Mouse (Mus musculus): ENCODE measurements around the gene Znrf1. TPM values are rescaled to one million over a fixed set of nuclear protein-coding genes. Genes with fewer than 3 reads are reported as not detected.

Znrf1 gene
- 100 to 1,000 TPM; 133 TPM for total RNA-seq (2023)

DNA sequence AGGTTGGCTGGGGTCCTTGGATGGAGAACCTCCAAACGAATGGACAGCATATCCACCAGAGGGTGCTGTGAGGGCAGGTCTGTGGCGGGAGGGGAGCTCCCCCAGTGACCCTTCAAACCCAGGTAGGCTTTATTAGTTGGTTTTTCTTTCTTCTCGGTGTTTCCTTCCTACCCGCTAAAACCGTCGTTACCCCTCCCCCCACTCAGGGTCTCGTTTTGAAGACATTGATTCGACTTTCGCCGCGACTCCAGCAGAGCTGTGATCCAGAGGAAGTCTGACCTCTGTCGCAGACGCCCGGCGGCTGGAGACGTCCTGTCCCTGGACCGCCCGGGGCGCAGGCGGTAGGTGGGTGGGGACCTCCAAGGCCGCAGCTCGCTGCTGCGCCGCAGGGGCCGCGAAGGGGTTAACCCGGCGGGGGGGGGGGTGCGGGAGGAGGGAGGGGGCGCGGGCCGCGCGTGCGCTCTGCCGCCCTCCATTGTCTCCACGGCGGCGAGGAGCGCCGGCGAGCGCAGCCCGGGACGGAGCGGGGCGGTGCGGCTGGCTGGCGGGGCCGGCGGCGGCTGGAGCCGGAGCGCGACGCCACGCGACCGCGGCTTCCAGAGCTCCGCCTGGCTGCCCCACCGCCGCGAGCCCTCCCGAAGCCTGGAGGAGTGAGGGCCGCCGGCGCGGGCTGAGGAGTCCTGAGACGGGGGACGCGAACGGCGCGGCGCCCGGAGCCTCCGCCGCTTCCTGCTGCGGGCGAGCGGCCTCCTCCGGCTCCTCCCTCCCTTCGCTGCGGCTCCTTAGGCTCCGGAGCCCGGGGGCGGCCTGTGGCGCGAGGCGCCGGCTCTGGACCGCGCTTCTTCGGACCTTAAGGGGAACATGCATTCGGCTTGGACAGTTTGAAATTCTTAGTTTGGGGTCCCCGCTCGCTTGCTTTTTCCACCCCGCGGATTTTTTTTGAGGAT is at the start of gene Znrf1:
Gene Znrf1 (plus strand): TSS at position 67 of the 947 bp plus-strand sequence.

DNA sequence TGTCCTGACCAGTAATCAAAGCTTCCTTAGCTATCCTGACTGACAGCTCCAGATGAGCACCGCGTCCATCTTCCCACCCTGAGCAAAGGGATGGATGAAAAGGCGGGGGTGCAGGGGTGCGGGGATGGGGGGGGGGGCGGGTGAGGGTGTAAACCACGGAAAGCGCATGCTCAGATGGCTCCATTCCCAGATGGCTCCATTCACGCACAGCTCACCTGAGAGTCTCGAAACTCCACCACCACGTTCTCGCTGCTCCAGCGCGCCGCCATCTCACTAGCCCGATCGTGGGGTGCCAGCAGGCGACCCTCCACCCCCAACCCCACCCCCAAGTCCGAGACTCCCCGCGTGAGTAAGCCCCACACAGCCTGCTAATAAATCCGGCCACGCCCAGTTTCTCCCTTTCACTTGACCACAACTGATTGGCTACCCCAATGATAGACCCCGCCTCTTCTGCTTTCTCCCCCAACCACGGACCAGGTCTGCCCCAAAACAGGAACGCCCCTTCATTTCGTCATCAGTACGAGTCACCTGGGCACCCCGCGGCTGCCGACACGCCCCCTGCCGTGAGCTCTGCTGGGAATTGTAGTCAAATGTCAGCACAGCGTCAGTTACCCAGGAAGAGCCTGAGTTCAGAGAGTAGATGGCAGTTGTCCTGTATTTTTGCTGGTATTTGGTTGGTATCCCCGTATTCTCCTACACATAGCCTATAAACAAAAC is 14.0 kb upstream of the Znrf1 start, which contains the start of gene Wdr59:
Gene Wdr59 (minus strand): TSS at position 380 of the 717 bp plus-strand sequence.

DNA sequence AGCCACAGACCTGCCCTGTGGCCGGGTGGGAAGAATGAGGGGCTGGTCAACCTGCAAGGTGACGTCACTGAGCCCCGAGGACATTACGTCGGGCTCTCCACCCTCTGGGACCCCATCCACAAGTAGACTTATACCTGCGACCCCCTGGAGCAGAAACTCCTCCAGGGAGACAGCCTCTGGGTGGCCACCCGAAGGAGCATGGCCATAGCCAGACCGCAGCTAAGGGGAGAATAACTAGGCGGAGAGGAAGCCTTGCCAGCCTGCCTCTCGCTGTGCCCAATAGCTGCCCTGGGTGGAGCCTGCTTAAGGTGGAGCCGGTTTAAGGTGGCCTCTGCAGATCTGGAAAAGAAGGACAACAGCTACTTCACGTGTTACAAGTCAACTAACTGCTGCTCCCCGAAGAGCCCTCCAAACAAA is 94.2 kb downstream of the Znrf1 start, which contains the start of gene Ldhd:
Gene Ldhd (minus strand): TSS at position 270 of the 417 bp plus-strand sequence.

DNA sequence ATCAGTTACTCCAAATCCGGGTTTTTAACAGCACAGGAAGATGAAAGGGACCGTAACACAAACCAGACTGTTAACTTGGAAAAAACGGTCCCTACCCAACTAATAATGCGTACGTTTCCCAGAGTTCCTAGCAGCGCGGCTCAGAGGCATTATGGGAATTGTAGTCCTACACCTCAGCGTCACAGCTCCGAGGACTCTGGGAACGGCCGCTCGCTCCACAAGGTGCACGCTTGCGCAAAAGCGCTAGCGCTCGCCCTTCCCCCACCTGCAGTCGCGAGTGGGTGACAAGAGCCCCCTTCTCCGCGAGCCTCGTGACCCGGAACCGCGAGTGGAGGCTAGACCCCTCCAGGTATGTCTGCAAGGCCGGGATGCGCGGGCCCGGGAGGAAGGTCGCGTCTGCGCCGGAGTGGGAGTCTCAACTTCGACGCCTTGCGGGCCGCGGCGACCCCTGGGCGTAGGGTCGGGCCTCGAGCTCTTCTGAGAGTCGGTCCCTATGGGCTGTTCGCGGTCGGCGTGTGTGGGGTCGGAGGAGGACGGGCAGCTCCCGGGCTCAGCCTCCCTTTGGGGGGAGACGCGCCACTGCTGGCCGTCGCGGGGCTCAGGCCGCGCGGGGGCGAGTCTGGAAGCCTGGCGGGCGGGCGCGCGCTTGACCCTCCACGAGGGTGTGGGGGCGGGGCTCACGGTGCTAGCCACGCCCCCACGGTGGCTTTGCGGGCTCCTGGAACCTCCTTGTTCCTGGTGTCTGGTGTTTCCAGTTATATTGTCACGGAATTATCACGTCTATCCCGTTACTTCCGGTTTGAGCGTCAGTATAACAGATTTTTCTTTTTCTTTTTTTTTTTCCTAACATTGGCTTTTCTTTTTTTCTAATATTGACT is 107.6 kb downstream of the Znrf1 start, which contains the start of gene Zfp1:
Gene Zfp1 (plus strand): TSS at position 138 of the 878 bp plus-strand sequence.

Other genes with a start within 250 kb of the Znrf1 start
- gene Rfwd3, start 235.9 kb upstream of the Znrf1 start, total RNA-seq (2023), result 10 to 100 TPM; 29.0 to 32.7 TPM
- gene Mlkl, start 197.9 kb upstream of the Znrf1 start, total RNA-seq (2023), result 1 to 10 TPM; 1.5 to 1.7 TPM
- gene Fa2h, start 142.3 kb upstream of the Znrf1 start, total RNA-seq (2023), result not detected
- gene Wdr59, start 14.0 kb upstream of the Znrf1 start, total RNA-seq (2023), result 10 to 100 TPM; 11.9 to 15.2 TPM
- under 1 TPM; 0.65 to 0.67 TPM for gene Ldhd, start 94.3 kb downstream of the Znrf1 start, total RNA-seq (2023)
- 10 to 100 TPM; 17.4 to 19.1 TPM for gene Zfp1, start 107.3 kb downstream of the Znrf1 start, total RNA-seq (2023)
- gene Ctrb1, start 154.9 kb downstream of the Znrf1 start, total RNA-seq (2023), result not detected
- not detected for gene Bcar1, start 207.7 kb downstream of the Znrf1 start, total RNA-seq (2023)